Mouse (Mus musculus) gastrocnemius, postnatal 36 days (tissue): ENCODE measurements around the gene Lztr1. TPM values are rescaled to one million over a fixed set of nuclear protein-coding genes. Genes with fewer than 3 reads are reported as not detected.

Experiments used
- DNase-seq, 2 experiments: peaks; one replicate each; pipeline ENCODE4 v3.0.0; 2022
- intact Hi-C: fragments of 180-260 bp; cut with DNase I; formaldehyde crosslinking; loops from one replicate; pipeline ENCODE4 v1.15.1; 2025
- long read RNA-seq, 2 experiments: library from polyadenylated mRNA; stranded (forward); transcript quantifications; one replicate each; pipeline ENCODE4 v2.0.0; 2021
- total RNA-seq, 2 experiments: library from RNA; stranded (reverse); gene quantifications; 2 replicates each; pipeline ENCODE4 v1.2.3; 2021

The Lztr1 gene
- total RNA-seq: 10 to 100 TPM; 18.8 to 23.2 TPM
- long read RNA-seq, experiment 1, transcript Lztr1-201 (21 exons, 3,394 nt): major isoform, 8 of 13 reads
- long read RNA-seq, experiment 1, partial matches to known transcripts: 2 of 13 reads
- long read RNA-seq, experiment 1, other reads (novel, unspliced or antisense): 3 of 13 reads
- long read RNA-seq, experiment 2, transcript Lztr1-201 (21 exons, 3,394 nt): major isoform, 8 of 22 reads
- long read RNA-seq, experiment 2, partial matches to known transcripts: 7 of 22 reads
- long read RNA-seq, experiment 2, other reads (novel, unspliced or antisense): 7 of 22 reads

DNA sequence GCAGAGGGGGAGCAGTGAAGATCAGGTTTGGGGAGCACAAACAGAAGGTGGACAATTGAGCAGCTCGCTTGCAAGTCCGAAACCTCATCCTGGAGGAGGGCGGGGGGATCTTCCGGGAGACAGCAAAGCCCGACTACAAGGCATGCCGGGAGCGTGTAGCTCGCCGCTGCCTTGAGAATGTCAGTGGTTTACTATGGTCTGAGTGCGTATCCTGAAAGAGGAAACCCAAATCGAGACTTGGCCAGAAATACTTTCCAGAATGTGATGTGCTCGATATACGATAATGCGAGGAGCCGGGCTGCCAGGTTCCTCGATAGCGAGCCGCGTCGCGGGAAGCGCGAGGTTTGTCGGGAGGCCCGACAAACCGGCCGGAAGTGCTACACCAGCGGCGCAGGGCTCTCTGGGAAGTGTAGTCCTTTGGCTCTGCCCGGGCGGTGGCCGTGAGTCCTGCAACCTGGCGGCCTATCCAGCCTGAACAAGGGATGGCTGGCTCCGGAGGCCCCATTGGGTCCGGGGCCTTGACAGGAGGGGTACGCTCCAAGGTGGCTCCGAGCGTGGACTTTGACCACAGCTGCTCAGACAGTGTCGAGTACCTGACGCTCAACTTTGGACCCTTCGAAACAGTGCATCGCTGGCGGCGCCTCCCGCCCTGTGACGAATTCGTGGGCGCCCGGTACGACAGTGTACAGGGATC is at the start of gene Lztr1:
TSS of gene Lztr1 (plus strand) at position 143 of the 694 bp plus-strand sequence.
- DNase-seq: peak; percentile 83 to 87
- intact Hi-C loops: no loop called here

GRCm38 (mm10) chr16:17460254-17460653 is 48.2 kb upstream of the Lztr1 start:
- no peak for DNase-seq
- intact Hi-C loops: no loop called here

DNA sequence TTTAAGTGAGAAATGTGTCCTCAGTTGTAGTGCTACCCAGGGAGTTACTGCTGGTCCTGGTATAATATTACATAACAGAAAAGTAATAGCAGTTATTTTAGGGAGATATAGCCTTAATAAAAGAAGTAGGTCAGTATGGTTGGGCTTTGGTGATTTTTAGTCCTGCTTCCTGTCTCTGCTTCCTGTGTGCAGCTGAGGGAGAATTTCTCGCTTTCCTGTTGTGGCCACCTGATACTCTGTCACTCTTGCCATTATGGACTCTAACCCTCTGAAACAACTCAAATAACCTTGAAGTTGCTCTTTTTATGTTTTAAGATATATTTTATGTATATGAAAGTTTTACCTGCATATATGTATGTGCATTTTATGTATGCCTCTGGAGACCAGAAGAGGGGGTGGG is 46.9 kb upstream of the Lztr1 start:
- intact Hi-C loops: no loop called here
- no peak for DNase-seq

GRCm38 (mm10) chr16:17463184-17463583 is 45.3 kb upstream of the Lztr1 start:
- DNase-seq: no peak
- intact Hi-C loops: no loop called here

DNA sequence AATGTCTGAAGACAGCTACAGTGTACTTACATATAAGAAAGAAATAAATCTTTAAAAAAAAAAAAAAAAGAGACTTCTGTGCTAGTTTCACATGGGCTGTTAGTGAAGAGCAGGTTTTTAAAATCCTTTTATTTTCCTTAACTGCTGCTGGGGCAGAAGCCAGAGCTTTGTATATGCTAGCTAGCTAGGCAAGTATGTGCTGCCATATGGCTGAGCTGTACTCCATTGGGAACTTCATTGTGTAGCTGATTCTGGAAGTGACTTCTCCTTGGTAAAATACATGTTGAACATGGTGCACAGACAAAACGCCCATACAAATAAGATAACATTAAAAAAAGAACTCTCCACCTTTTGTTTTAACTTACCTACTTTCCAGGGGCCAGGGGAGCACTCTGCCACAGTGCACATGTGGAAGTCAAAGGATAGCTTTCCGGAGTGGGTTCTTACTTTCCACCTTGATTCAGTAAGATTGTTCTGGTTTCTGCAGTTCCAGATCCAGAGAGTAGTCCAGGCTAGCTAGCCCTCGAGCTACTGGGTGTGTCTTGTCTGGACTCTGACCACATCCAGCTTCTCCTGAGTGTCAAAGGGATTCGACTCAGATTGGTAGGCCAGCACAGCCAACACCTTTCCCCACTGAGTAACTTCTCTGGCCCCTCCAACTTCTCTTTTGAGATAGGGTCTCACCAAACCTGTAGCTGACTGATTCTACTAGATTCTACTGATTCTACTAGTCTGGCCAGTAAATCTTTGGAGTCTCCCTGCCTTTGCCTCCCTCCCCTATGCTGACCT is 41.4 kb upstream of the Lztr1 start:
- intact Hi-C loops: no loop called here
- DNase-seq: no peak

DNA sequence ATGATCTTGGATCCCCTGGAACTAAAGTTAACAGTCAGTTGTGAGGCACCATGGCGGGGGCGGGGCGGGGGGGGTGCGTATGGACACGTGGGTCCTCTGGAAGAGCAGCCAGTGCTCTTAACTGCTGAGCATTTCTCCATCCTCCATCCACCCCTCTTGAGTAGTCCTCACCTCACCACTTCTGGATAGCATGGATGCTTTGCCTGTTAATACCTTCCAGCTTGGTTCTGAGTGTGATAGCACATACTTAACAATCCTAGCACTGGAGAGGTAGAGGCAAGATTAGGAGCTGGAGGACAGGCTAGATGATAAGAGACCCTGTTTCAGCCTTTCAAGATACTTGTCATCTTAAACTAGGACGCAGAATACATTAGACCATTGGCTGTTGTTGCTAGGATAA is 36.0 kb upstream of the Lztr1 start:
- DNase-seq: no peak
- intact Hi-C loops: no loop called here

DNA sequence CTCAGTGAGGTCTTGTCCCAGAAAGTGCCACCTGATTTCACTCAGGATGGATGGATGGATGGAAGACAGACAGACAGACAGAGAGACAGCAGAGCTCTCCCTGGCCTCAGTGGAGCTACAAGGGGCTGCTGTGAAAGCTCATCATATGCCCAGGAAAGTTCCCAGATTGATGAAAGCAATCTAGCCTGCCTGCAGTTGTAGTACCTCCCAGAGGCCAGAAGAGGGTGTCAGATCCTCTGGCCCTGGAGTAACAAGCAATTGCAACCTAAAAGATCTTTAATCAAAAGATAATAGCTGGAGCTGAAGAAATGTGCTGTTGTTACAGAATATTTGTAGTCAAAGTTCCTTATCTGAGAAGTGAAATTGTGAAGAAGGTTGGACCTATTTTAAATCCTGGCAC is 34.4 kb upstream of the Lztr1 start:
- intact Hi-C loops: no loop called here
- no peak for DNase-seq

- intact Hi-C loops: no loop called here
Observed at GRCm38 (mm10) chr16:17474761-17475160, 33.7 kb upstream of the Lztr1 start.

GRCm38 (mm10) chr16:17475326-17475725 is 33.2 kb upstream of the Lztr1 start:
- DNase-seq: no peak
- intact Hi-C loops: no loop called here

More at GRCm38 (mm10) chr16:17474761-17475160, 33.7 kb upstream of the Lztr1 start:
- DNase-seq: no peak

DNA sequence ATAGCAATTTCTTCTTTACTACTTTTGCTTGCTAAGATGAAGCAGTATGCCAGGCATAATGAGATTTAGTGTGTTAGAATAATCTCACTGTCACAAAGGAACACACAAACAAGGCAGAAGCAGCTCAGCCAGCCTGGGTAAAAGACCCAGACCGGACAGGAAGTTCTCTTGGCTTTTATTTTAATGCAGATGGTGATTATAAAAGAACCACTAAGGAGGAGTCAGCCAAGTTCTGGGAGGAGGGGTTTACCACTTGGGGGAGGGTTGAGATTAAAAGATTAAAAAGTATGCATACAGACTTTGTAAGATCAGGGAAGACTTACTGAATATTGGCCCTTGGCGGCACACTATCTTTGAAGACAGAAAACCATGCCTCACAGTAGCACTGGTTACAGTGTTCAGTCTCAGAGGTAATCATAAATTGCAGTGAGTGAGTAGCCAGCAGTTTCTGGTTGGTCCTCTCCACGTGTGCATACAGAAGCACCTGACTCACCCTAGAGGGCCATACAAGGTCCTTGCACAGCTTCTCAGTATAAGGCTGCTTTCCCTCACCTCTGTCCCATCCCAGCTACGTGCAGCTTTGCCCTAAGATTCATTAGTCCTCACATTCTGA is 30.1 kb upstream of the Lztr1 start:
- no peak for DNase-seq
- intact Hi-C loops: no loop called here

GRCm38 (mm10) chr16:17481465-17481864 is 27.0 kb upstream of the Lztr1 start:
- no peak for DNase-seq
- intact Hi-C loops: no loop called here

GRCm38 (mm10) chr16:17486505-17486904 is 22.0 kb upstream of the Lztr1 start:
- intact Hi-C loops: no loop called here
- peak in 1 of 2 experiments; percentile 24 for DNase-seq

DNA sequence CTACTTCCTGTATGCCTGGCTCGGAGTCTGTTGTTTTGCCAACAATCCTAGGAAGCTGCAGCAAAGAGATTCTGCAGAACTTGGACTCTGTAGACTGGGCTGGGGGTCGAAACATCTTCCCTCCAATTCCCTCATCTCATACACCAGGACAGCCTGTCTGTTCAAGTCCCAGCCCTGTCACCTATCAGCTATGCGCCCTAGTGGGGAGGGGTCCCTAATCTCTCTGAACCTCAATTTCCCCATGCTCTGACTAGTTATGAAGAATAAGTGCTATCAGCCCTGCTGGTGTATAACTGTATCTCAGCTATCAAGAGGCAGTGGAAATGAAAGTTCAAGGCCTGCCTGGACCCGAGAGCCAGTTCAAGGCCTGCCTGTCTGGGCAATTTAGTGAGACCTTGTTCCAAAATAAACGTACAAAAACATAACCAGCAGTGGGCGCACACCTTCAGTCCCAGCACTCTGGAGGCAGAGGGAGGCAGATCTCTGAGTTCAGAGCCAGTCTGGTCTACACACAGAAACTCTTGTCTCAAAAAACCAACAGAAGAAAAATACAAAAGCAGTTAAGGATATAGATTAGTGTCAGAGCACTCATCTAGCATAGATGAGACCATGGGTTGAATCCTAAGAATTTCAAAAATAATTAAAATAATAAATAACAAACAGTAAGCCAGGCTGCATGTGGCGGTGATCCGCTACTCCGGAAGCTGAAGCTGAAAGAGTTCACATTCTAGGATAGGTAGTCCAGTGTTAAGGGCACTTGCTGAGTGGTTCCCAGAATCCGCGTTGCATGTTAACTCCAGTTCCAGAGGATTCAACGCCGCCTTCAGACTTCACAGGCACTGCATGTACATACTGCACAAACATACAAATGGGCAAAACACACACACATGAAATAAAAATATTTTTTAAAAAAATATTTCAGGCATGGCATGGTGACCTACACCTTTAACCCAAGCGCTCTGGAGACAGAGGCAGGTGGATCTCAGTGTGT is 19.7 kb upstream of the Lztr1 start:
- DNase-seq: no peak
- intact Hi-C loops: no loop called here

- intact Hi-C loops: no loop called here
- DNase-seq: no peak
Observed at GRCm38 (mm10) chr16:17489469-17490111, 18.9 kb upstream of the Lztr1 start, which contains the start of gene Aifm3. Aifm3 (plus strand) TSS chr16:17489611.

DNA sequence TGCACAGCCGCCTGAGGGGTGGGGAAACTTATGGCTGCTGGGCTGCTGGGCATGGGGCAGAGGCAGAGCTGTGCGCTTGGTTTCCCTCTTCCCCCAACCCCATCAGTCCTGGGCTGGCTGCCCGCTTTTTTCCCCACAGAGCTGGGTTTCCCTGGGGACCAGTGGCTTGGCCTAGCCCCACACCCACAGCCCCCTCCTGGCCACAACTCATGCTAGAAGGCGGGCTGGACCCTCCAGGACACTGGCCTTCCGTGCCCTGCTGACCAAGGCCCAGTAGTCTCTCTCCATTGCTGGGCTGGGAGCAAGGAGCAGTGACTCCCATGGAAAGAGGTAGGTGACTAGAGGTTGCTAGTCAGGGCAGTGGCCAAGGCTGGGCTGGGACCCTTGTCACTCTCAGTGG is 17.3 kb upstream of the Lztr1 start:
- DNase-seq: no peak
- intact Hi-C loops: no loop called here

GRCm38 (mm10) chr16:17491896-17492561 is 16.5 kb upstream of the Lztr1 start:
- DNase-seq: no peak
- intact Hi-C loops: no loop called here

DNA sequence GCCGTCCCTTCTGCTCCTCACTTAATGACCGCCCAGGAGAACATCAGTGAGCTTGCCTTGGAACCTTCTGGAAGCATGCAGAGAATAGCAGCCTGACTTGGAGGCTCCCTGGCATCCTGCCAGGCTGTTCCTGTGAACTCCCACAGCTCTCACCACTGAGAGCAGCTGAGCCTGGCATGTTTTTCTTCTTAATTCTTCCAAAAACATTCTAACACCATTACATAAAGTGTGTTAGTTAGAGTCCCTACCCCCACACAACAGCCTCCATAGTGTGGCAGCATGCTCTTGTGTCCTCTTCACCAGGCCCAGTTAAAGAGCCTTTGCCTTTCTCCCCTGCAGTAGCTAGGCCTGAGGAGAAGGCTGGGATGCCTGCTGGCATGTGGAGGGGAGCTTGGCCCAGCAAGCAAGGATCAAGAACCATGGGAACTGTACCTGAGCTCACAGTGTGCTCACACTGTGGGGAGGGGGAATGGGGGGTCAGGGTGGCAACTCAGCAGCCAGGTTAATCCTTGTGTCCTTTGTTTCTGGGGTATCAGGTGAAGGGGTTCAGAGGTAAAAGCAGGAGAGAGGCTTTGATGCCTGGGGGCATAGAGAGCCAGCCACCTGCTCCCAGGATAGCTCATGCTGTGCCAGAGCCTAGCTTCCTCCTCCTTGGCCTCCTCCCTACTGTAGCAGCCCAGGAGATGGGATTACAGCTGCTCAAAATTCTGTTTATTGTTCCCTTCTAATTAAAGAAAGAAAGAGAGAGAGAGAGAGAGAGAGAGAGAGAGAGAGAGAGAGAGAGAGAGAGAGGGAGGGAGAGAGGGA is 11.8 kb upstream of the Lztr1 start:
- no peak for DNase-seq

More for the DNA sequence above, 11.8 kb upstream of the Lztr1 start:
- intact Hi-C loops: no loop called here
